Mouse (Mus musculus) urinary bladder, adult 2 months (tissue): ENCODE measurements at regions not wholly inside any gene's neighbourhood (a gene's known extent, or its start where the extent isn't known, plus 50 kb on each side); places are given as distances from the start of the nearest gene placed in this dataset.

Experiments used
- DNase-seq: peaks from one replicate; pipeline ENCODE4 v3.0.0; 2022; ENCODE audit warnings: low spot score

- peak; percentile 70 for DNase-seq
Observed at GRCm38 (mm10) chr5:74943737-74944403, 100.7 kb downstream of the Chic2 start.

GRCm38 (mm10) chr5:74941426-74941825, 103.1 kb downstream of the Chic2 start:
- no peak for DNase-seq

GRCm38 (mm10) chr5:74937416-74937940, 107.1 kb downstream of the Chic2 start:
- no peak for DNase-seq

GRCm38 (mm10) chr5:74936087-74936486, 108.5 kb downstream of the Chic2 start:
- no peak for DNase-seq

- DNase-seq, result no peak
Observed at GRCm38 (mm10) chr5:74935676-74936075, 108.9 kb downstream of the Chic2 start.

GRCm38 (mm10) chr5:74933276-74933675, 111.3 kb downstream of the Chic2 start:
- no peak for DNase-seq

GRCm38 (mm10) chr5:74932206-74932605, 112.4 kb downstream of the Chic2 start:
- DNase-seq, result no peak

GRCm38 (mm10) chr5:74931765-74932164, 112.8 kb downstream of the Chic2 start:
- DNase-seq, result no peak

- no peak for DNase-seq
Observed at GRCm38 (mm10) chr5:74927543-74927942, 117.0 kb downstream of the Chic2 start.

- no peak for DNase-seq
Observed at GRCm38 (mm10) chr5:74925769-74926168, 118.8 kb downstream of the Chic2 start.

- no peak for DNase-seq
Observed at GRCm38 (mm10) chr5:74924031-74924533, 120.5 kb downstream of the Chic2 start.

- no peak for DNase-seq
Observed at GRCm38 (mm10) chr5:74923337-74923736, 121.2 kb downstream of the Chic2 start.

- no peak for DNase-seq
Observed at GRCm38 (mm10) chr5:74922881-74923280, 121.7 kb downstream of the Chic2 start.

GRCm38 (mm10) chr5:74920939-74921338, 123.6 kb downstream of the Chic2 start:
- DNase-seq, result no peak

- DNase-seq, result no peak
Observed at GRCm38 (mm10) chr5:74920490-74920889, 124.1 kb downstream of the Chic2 start.

GRCm38 (mm10) chr5:74905504-74906061, 139.0 kb downstream of the Chic2 start:
- DNase-seq, result no peak

GRCm38 (mm10) chr5:74904927-74905503, 139.6 kb downstream of the Chic2 start:
- no peak for DNase-seq

GRCm38 (mm10) chr5:74904327-74904726, 140.2 kb downstream of the Chic2 start:
- DNase-seq, result no peak

- no peak for DNase-seq
Observed at GRCm38 (mm10) chr5:74903711-74904110, 140.9 kb downstream of the Chic2 start.

- no peak for DNase-seq
Observed at GRCm38 (mm10) chr5:74897133-74897532, 147.4 kb downstream of the Chic2 start.

GRCm38 (mm10) chr5:74893276-74893675, 151.3 kb downstream of the Chic2 start:
- no peak for DNase-seq

GRCm38 (mm10) chr5:74891541-74891940, 153.0 kb downstream of the Chic2 start:
- no peak for DNase-seq

GRCm38 (mm10) chr5:74888934-74889333, 155.6 kb downstream of the Chic2 start:
- no peak for DNase-seq
